Mouse (Mus musculus) heart, embryonic 14.5 days (tissue): Measurements from ENCODE around the gene Fkbpl. TPM values are rescaled to one million over a fixed set of nuclear protein-coding genes. Genes with fewer than 3 reads are reported as not detected.

ENCODE experiments used
- ATAC-seq: fragments of 200-750 bp; cut with Nextera tagmentation; 2 replicates; pipeline ENCODE4 v1.8.0; 2017; ENCODE audit warnings: low read depth, moderate TSS enrichment; ENCODE audit not compliant: insufficient number of reproducible peaks, insufficient read depth, low FRiP score
- H3K27ac ChIP-seq, 2 experiments: fragments of 200-500 bp in 1 of 2; fragments of 300-500 bp in 1 of 2; sonication (generic) in 1 of 2; replicated peaks in 1 of 2; 2 replicates each; pipeline ENCODE4 v1.5.1; 2012 to 2014; ENCODE audit warnings: low read depth in 2 of 2, low read length in 2 of 2, control low read depth in 1 of 2, mild to moderate bottlenecking in 1 of 2, mixed read lengths in 1 of 2; ENCODE audit not compliant: control insufficient read depth in 1 of 2, insufficient read depth in 1 of 2
- H3K27me3 ChIP-seq: fragments of 300-500 bp; sonication (generic); 2 replicates; pipeline ENCODE4 v1.6.1; 2014; ENCODE audit warnings: mild to moderate bottlenecking, low read length, control low read depth; ENCODE audit not compliant: control insufficient read depth, insufficient read depth
- H3K36me3 ChIP-seq: fragments of 300-500 bp; sonication (generic); 2 replicates; pipeline ENCODE4 v1.6.1; 2014; ENCODE audit warnings: mild to moderate bottlenecking, control low read depth, low read length, mixed read lengths; ENCODE audit not compliant: control insufficient read depth, insufficient read depth
- H3K4me1 ChIP-seq, 2 experiments: fragments of 200-500 bp in 1 of 2; fragments of 300-500 bp in 1 of 2; sonication (generic) in 1 of 2; 2 replicates each; pipeline ENCODE4 v1.6.1; 2012 to 2014; ENCODE audit warnings: low read length in 2 of 2, control low read depth in 1 of 2, mixed read lengths in 1 of 2; ENCODE audit not compliant: control insufficient read depth in 2 of 2, insufficient read depth in 2 of 2
- H3K4me2 ChIP-seq: fragments of 300-500 bp; sonication (generic); 2 replicates; pipeline ENCODE4 v1.6.1; 2014; ENCODE audit warnings: mild to moderate bottlenecking, low read length
- H3K4me3 ChIP-seq, 2 experiments: fragments of 200-500 bp in 1 of 2; fragments of 300-500 bp in 1 of 2; sonication (generic) in 1 of 2; 2 replicates each; pipeline ENCODE4 v1.5.1; 2012 to 2014; ENCODE audit warnings: low read length in 2 of 2, mild to moderate bottlenecking in 2 of 2, control low read depth in 1 of 2, low read depth in 1 of 2, moderate library complexity in 1 of 2; ENCODE audit not compliant: control insufficient read depth in 1 of 2, insufficient read depth in 1 of 2
- H3K9ac ChIP-seq: fragments of 300-500 bp; sonication (generic); 2 replicates; pipeline ENCODE4 v1.6.1; 2014; ENCODE audit warnings: mild to moderate bottlenecking, low read length
- H3K9me3 ChIP-seq: fragments of 300-500 bp; sonication (generic); 2 replicates; pipeline ENCODE4 v1.6.1; 2016; ENCODE audit warnings: low read length, control low read depth; ENCODE audit not compliant: control insufficient read depth
- WGBS: fragments of 180-500 bp; shearing (Covaris S2); extraction: QIAGEN DNeasy Blood & Tissue Kit; methylation state at CpG from one replicate; pipeline ENCODE4 v1.1.7; 2014; 5-methylcytosine and 5-hydroxymethylcytosine counted together
- polyA plus RNA-seq: library from polyadenylated mRNA; unstranded; fragments of >200 nt; fragmentation: Nextera tagmentation; extraction: Ambion mirVana; gene quantifications from 2 replicates; pipeline ENCODE4 v1.2.1, GENCODE M21; 2014

Fkbpl gene
- polyA plus RNA-seq, 1 experiment from 2014 or later = 8.9 TPM

DNA sequence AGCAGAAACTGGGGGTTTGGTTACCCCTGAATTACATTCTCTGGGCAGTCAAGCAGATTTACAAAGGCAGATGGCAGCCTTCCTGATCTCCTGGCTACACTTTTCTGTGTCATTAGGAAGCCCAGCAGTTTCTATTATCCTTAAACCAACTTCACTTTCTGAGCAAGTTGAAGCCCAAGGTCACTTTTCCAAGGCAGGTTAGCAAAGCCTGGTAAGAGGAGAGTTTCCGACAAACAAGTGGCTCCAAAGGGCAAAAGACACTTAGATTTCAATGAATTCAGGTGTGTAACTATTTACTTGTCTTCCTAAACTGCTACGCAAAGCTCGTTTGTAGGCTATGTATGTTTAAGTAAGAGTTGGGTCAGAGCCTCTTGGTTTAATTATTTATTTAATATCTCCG is 1.2 kb upstream of the Fkbpl start:
- ATAC-seq = no peak
- Histone ChIP-seq H3K4me1 (peaks cover 10 to 31% of the 10 kb centered on the region in 2 experiments), H3K27ac (no peak overlapping the region), H3K27me3 (no peaks in the 10 kb centered on the region), H3K4me3 (no peak overlapping the region), H3K36me3 (no peaks in the 10 kb centered on the region), H3K4me2 (no peak overlapping the region), H3K9me3 (no peaks in the 10 kb centered on the region), H3K9ac (no peak overlapping the region)
- whole genome bisulfite sequencing = 86% methylated on average over 4 of the region's 4 CpGs

DNA sequence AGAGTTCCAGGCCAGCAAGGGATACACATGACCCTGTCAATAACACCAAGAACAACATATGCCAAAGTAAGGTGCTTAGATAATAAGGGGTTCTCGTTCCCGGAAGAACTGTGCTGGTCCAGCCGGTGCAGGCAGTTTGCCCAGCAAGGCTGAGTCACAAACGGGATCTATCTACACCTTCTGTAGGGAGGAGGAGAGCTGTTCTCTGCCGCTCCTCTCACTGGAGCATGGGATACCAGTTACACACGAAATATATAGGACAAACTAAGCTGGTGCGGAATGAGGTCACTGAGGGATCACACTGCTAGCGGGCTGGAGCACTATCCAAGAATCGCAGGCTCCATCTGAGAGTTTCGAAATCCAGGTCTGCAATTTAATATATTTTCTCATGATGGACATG is 620 bp upstream of the Fkbpl start:
- Histone ChIP-seq H3K9me3 (no peaks in the 10 kb centered on the region), H3K27me3 (no peaks in the 10 kb centered on the region), H3K4me3 (no peak overlapping the region), H3K27ac (no peak overlapping the region), H3K4me2 (no peak overlapping the region), H3K9ac (no peak overlapping the region), H3K4me1 (peaks cover 10 to 31% of the 10 kb centered on the region in 2 experiments), H3K36me3 (peaks cover 2% of the 10 kb centered on the region)
- ATAC-seq = no peak
- 71% methylated on average over 10 of the region's 10 CpGs for WGBS

DNA sequence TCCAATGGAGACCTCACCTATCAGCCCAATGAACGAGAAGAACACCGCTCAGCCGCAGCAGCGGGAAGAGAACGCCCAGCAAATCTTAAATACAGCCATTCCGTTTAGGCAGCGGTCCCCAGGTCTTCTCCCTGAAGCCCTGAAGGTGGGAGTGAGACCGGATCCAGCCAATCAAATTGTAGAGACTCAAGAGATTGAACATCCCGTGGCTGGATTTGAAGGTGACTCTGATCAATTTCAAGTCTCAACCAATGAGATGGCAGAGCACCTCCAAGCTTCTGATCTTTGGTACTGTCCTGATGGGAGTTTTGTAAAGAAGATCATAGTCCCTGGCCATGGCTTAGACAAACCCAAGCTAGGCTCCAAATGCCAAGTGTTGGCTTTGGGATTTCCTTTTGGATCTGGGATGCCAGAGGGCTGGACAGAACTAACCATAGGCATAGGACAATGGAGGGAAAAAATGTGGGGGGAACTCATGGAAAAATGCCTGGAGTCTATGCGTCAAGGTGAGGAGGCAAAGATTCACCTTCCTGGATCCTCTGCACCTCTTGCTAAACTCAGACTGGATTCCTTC is 779 bp downstream of the Fkbpl start:
- peaks cover 16% of the 10 kb centered on the region for H3K36me3 ChIP-seq
- H3K9me3 ChIP-seq = no peaks in the 10 kb centered on the region
- no peak for ATAC-seq
- H3K9ac ChIP-seq = peak overlapping the region; percentile 80
- peak overlapping the region; percentile 69 for H3K4me2 ChIP-seq
- peak overlapping the region; percentile 60 to 75 for H3K4me3 ChIP-seq
- peak overlapping the region in 1 of 2 experiments; percentile 69; a peak in 2 of 4 replicates for H3K27ac ChIP-seq
- peaks cover 10 to 31% of the 10 kb centered on the region in 2 experiments for H3K4me1 ChIP-seq
- H3K27me3 ChIP-seq = no peaks in the 10 kb centered on the region
- 35% methylated on average over 10 of the region's 10 CpGs for WGBS

DNA sequence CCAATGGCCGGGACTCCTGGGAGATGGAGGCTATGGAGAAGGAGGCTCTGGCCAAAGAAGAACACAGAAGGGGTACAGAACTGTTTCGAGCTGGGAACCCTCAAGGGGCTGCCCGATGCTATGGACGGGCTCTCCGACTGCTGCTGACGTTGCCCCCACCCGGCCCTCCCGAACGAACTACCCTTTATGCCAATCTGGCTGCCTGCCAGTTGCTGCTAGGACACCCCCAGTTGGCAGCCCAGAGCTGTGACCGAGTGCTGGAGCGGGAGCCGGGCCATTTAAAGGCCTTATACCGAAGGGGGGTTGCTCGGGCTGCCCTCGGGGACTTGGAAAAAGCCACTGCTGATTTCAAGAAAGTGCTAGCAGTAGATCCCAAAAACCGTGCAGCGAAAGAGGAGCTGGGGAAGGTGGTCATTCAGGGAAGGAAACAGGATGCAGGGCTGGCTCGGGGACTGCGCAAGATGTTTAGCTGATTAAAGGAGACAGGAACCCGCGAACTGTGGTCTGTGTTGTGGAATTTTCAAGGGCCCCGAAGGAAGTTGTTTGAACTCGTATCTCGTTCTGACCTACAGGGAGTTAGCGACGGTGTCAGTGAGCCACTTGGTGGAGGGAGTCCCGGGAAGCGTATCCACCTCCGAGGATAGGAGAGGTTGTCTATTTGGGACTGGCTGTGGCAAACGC is 1.4 kb downstream of the Fkbpl start:
- H3K4me3 ChIP-seq = no peak overlapping the region; a peak in 1 of 4 replicates
- WGBS = 83% methylated on average over 30 of the region's 30 CpGs
- no peak overlapping the region for H3K27ac ChIP-seq

DNA sequence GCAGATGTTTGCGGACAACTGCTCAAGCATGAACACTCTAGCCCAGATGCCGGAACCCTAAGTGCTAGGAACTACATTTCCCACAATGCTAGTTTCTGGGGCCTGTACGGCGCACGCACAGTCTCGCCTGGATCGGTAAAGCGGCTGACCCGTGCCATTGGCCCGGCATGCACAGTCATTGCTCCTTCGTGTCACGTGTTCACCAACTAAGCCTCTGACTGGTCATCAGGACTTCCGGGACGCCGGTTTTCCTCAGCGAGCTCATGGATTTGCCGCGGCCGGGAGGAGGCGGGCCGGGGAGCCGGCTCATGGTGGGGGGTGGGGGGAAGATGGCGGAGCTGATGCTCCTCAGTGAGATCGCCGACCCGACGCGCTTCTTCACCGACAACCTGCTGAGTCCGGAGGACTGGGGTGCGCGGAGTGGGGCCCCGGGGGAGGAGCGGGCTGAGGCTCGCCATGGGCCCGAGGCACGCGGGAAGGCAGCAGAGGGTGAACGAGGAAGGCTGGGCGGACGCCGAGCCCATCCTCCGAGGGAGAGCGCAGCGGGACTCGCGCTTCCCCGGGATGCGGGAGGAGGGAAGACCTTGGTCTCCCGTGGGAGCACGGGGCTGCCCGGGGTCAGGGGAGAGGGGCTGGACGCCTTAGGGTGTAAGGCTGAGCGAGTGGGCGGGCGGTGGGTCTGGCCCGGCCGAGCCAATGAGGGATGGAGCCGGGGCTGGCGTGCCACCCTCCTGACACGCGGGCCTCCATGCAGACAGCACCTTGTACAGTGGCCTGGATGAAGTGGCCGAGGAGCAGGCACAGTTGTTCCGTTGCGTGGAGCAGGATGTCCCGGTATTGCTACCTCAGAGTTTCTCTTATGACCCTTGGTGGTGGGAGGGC is 2.6 kb downstream of the Fkbpl start, which contains the start of gene Atf6b:
TSS of gene Atf6b (plus strand) at position 241 of the 882 bp plus-strand sequence.
- H3K9me3 ChIP-seq = no peaks in the 10 kb centered on the region
- H3K4me2 ChIP-seq = peak within 1 kb of the TSS; percentile 85
- ATAC-seq = peak; percentile 95
- H3K9ac ChIP-seq = peak within 1 kb of the TSS; percentile 88
- peaks cover 33% of the 10 kb centered on the region for H3K36me3 ChIP-seq
- no peaks in the 10 kb centered on the region for H3K27me3 ChIP-seq
- peaks cover 9 to 25% of the 10 kb centered on the region in 2 experiments for H3K4me1 ChIP-seq
- peak within 1 kb of the TSS; percentile 67 to 94 for H3K4me3 ChIP-seq
- H3K27ac ChIP-seq = peak within 1 kb of the TSS in 1 of 2 experiments; percentile 58; a peak in 1 of 4 replicates
- WGBS = under 1% methylated on average over 66 of the region's 66 CpGs

More for the DNA sequence above, 1.4 kb downstream of the Fkbpl start:
- Histone ChIP-seq H3K27me3 (no peaks in the 10 kb centered on the region), H3K9ac (no peak overlapping the region), H3K4me2 (peak overlapping the region; percentile 69), H3K9me3 (no peaks in the 10 kb centered on the region), H3K4me1 (peaks cover 10 to 26% of the 10 kb centered on the region in 2 experiments), H3K36me3 (peaks cover 23% of the 10 kb centered on the region)
- ATAC-seq = no peak

DNA sequence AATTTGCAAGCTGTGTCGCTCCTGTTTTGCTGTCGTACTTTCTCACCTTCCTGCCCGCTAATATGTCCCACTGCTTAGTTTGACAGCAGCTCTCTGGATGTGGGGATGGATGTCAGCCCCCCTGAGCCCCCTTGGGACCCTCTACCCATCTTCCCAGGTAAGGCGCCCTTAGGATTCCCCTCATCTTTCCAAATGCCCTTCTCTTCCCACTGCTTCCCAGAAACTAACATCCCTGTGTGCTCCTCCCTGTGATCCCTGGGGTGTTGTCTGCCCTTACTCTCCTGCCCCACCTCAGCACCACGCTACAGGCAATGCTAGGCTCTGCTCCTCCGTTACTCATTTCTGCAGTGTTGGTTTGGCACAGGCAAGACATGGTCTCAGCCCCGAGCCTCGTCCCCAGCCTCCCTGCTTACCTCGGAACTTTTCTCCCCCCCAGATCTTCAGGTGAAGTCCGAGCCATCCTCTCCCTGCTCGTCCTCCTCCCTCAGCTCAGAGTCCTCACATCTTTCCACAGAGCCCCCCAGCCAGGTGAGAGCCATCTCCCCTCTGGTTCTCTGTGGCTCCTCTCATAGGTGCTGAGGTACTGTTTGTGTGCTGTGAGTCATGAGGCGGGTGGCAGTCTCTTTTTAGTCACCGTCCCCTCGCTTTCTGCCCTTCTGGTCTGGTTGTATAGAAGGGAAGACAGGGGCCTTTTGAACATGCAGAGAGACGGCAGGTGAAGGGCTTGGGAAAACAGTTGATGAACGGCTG is 3.8 kb downstream of the Fkbpl start:
- Histone ChIP-seq H3K4me3 (no peak overlapping the region), H3K27me3 (no peaks in the 10 kb centered on the region), H3K9me3 (no peaks in the 10 kb centered on the region), H3K36me3 (peaks cover 45% of the 10 kb centered on the region), H3K4me2 (peak overlapping the region; percentile 85), H3K9ac (peak overlapping the region; percentile 88), H3K4me1 (peaks cover 9 to 25% of the 10 kb centered on the region in 2 experiments), H3K27ac (no peak overlapping the region)
- ATAC-seq = no peak
- WGBS = 84% methylated on average over 16 of the region's 16 CpGs
